Mouse (Mus musculus): ENCODE data around the gene Akap13. TPM values are rescaled to one million over a fixed set of nuclear protein-coding genes. Genes with fewer than 3 reads are reported as not detected.
A peak's percentile ranks its signal among the peaks of the same experiment; 100 is the strongest.

Gene Akap13
- polyA plus RNA-seq, 1 experiment from 2014 or later: 52.9 TPM

GRCm38 (mm10) chr7:75656297-75656852, 201.0 kb downstream of the Akap13 start:
- Histone ChIP-seq H3K36me3 (ENCODE audit: insufficient read depth, low read length) (no peaks in the 10 kb centered on the region), H3K9me3 (ENCODE audit: low read length) (no peaks in the 10 kb centered on the region), H3K9ac (replicated peaks; ENCODE audit: low read depth) (no peak overlapping the region), H3K27me3 (replicated peaks; ENCODE audit: insufficient read depth, low read length) (no peaks in the 10 kb centered on the region), H3K4me2 (replicated peaks; ENCODE audit: low read depth, low read length) (no peak overlapping the region; the same call in 1 of the 2 replicates), H3K27ac (ENCODE audit: low read length) (no peak overlapping the region), H3K4me3 (ENCODE audit: low read depth, low read length) (no peak overlapping the region), H3K4me1 (ENCODE audit: insufficient read depth, low read depth, low read length) (no peaks in the 10 kb centered on the region)
- ATAC-seq: no peak
- TF ChIP-seq CTCF (IDR thresholded peaks at IDR 0.05): no peak
- TF ChIP-seq EP300 (IDR thresholded peaks at IDR 0.05): no peak
- 56% methylated on average over 9 of the region's 9 CpGs for WGBS
- peak; percentile 22 for DNase-seq (ENCODE audit: low spot score)

GRCm38 (mm10) chr7:75656896-75657295, 201.6 kb downstream of the Akap13 start:
- 46% methylated on average over 1 of the region's 1 CpGs for WGBS

GRCm38 (mm10) chr7:75664455-75664854, 209.1 kb downstream of the Akap13 start:
- Histone ChIP-seq H3K36me3 (ENCODE audit: insufficient read depth, low read length) (peaks cover 15% of the 10 kb centered on the region; the same call in 1 of the 2 replicates), H3K4me1 (ENCODE audit: insufficient read depth, low read depth, low read length) (no peaks in the 10 kb centered on the region), H3K4me3 (ENCODE audit: low read depth, low read length) (no peak overlapping the region), H3K4me2 (replicated peaks; ENCODE audit: low read depth, low read length) (no peak overlapping the region), H3K27ac (ENCODE audit: low read length) (no peak overlapping the region), H3K27me3 (replicated peaks; ENCODE audit: insufficient read depth, low read length) (no peaks in the 10 kb centered on the region), H3K9ac (replicated peaks; ENCODE audit: low read depth) (no peak overlapping the region), H3K9me3 (ENCODE audit: low read length) (no peaks in the 10 kb centered on the region)
- ATAC-seq (no peak), DNase-seq (ENCODE audit: low spot score) (no peak)
- TF ChIP-seq CTCF (IDR thresholded peaks at IDR 0.05) (no peak), EP300 (IDR thresholded peaks at IDR 0.05) (no peak)
- 72% methylated on average over 3 of the region's 3 CpGs for WGBS

More at GRCm38 (mm10) chr7:75656896-75657295, 201.6 kb downstream of the Akap13 start:
- no peak overlapping the region for H3K9ac ChIP-seq (replicated peaks; ENCODE audit: low read depth)
- H3K4me1 ChIP-seq (ENCODE audit: insufficient read depth, low read depth, low read length): no peaks in the 10 kb centered on the region
- TF ChIP-seq EP300 (IDR thresholded peaks at IDR 0.05) (no peak), CTCF (IDR thresholded peaks at IDR 0.05) (no peak)
- no peak overlapping the region; the same call in 1 of the 2 replicates for H3K4me2 ChIP-seq (replicated peaks; ENCODE audit: low read depth, low read length)
- no peaks in the 10 kb centered on the region for H3K27me3 ChIP-seq (replicated peaks; ENCODE audit: insufficient read depth, low read length)
- H3K36me3 ChIP-seq (ENCODE audit: insufficient read depth, low read length): no peaks in the 10 kb centered on the region
- H3K9me3 ChIP-seq (ENCODE audit: low read length): no peaks in the 10 kb centered on the region
- H3K27ac ChIP-seq (ENCODE audit: low read length): no peak overlapping the region
- DNase-seq (ENCODE audit: low spot score): no peak
- H3K4me3 ChIP-seq (ENCODE audit: low read depth, low read length): no peak overlapping the region
- no peak for ATAC-seq

- Histone ChIP-seq H3K4me2 (replicated peaks; ENCODE audit: low read depth, low read length) (no peak overlapping the region), H3K27ac (ENCODE audit: low read length) (no peak overlapping the region), H3K4me1 (ENCODE audit: insufficient read depth, low read depth, low read length) (no peaks in the 10 kb centered on the region), H3K4me3 (ENCODE audit: low read depth, low read length) (no peak overlapping the region), H3K9me3 (ENCODE audit: low read length) (no peaks in the 10 kb centered on the region), H3K36me3 (ENCODE audit: insufficient read depth, low read length) (peaks cover 15% of the 10 kb centered on the region; the same call in 1 of the 2 replicates), H3K9ac (replicated peaks; ENCODE audit: low read depth) (no peak overlapping the region), H3K27me3 (replicated peaks; ENCODE audit: insufficient read depth, low read length) (no peaks in the 10 kb centered on the region)
- DNase-seq (ENCODE audit: low spot score): no peak
- WGBS: 87% methylated on average over 3 of the region's 3 CpGs
- TF ChIP-seq EP300 (IDR thresholded peaks at IDR 0.05) (no peak), CTCF (IDR thresholded peaks at IDR 0.05) (no peak)
- ATAC-seq: no peak; the same call in 1 of the 2 replicates
These were observed 211.6 kb downstream of the Akap13 start for GRCm38 (mm10) chr7:75666982-75667381.

- DNase-seq (ENCODE audit: low spot score) (no peak), ATAC-seq (no peak)
- Histone ChIP-seq H3K27ac (ENCODE audit: low read length) (no peak overlapping the region), H3K36me3 (ENCODE audit: insufficient read depth, low read length) (peaks cover 15% of the 10 kb centered on the region; the same call in 1 of the 2 replicates), H3K9ac (replicated peaks; ENCODE audit: low read depth) (no peak overlapping the region), H3K4me3 (ENCODE audit: low read depth, low read length) (no peak overlapping the region), H3K4me1 (ENCODE audit: insufficient read depth, low read depth, low read length) (no peaks in the 10 kb centered on the region), H3K4me2 (replicated peaks; ENCODE audit: low read depth, low read length) (no peak overlapping the region), H3K27me3 (replicated peaks; ENCODE audit: insufficient read depth, low read length) (no peaks in the 10 kb centered on the region), H3K9me3 (ENCODE audit: low read length) (no peaks in the 10 kb centered on the region)
- TF ChIP-seq CTCF (IDR thresholded peaks at IDR 0.05) (no peak), EP300 (IDR thresholded peaks at IDR 0.05) (no peak)
- WGBS: 92% methylated on average over 6 of the region's 6 CpGs
These were observed 212.2 kb downstream of the Akap13 start for GRCm38 (mm10) chr7:75667531-75667930.

- ATAC-seq (no peak), DNase-seq (ENCODE audit: low spot score) (no peak)
- H3K4me2 ChIP-seq (replicated peaks; ENCODE audit: low read depth, low read length): no peak overlapping the region
- WGBS: 64% methylated on average over 1 of the region's 1 CpGs
- no peak overlapping the region for H3K4me3 ChIP-seq (ENCODE audit: low read depth, low read length)
- no peaks in the 10 kb centered on the region for H3K27me3 ChIP-seq (replicated peaks; ENCODE audit: insufficient read depth, low read length)
- no peaks in the 10 kb centered on the region for H3K9me3 ChIP-seq (ENCODE audit: low read length)
- no peak overlapping the region for H3K27ac ChIP-seq (ENCODE audit: low read length)
- peaks cover 15% of the 10 kb centered on the region; the same call in 1 of the 2 replicates for H3K36me3 ChIP-seq (ENCODE audit: insufficient read depth, low read length)
- no peak overlapping the region for H3K9ac ChIP-seq (replicated peaks; ENCODE audit: low read depth)
- no peaks in the 10 kb centered on the region for H3K4me1 ChIP-seq (ENCODE audit: insufficient read depth, low read depth, low read length)
- TF ChIP-seq EP300 (IDR thresholded peaks at IDR 0.05) (no peak), CTCF (IDR thresholded peaks at IDR 0.05) (no peak)
These were observed 213.1 kb downstream of the Akap13 start for GRCm38 (mm10) chr7:75668396-75668795.

All from lung, postnatal 0 days (tissue).